Mouse (Mus musculus) hindbrain, embryonic 14.5 days (tissue): ENCODE results near the gene Syn3. TPM values are rescaled to one million over a fixed set of nuclear protein-coding genes. Genes with fewer than 3 reads are reported as not detected.

Source experiments
- ATAC-seq: fragments of 200-750 bp; cut with Nextera tagmentation; 2 replicates; pipeline ENCODE4 v1.8.0; 2017; ENCODE audit warnings: moderate number of reproducible peaks, mild to moderate bottlenecking, moderate TSS enrichment, moderate library complexity; ENCODE audit not compliant: low FRiP score
- DNase-seq: peaks from one replicate; pipeline ENCODE4 v3.0.0-alpha.2; 2015; ENCODE audit warnings: low spot score
- H3K27ac ChIP-seq: fragments of 300-500 bp; sonication (generic); 2 replicates; pipeline ENCODE4 v1.5.1; 2014; ENCODE audit warnings: mild to moderate bottlenecking, moderate library complexity
- H3K27me3 ChIP-seq: fragments of 300-500 bp; sonication (generic); 2 replicates; pipeline ENCODE4 v1.6.1; 2014; ENCODE audit warnings: mild to moderate bottlenecking, low read length, mixed read lengths; ENCODE audit not compliant: control insufficient read depth, insufficient read depth
- H3K36me3 ChIP-seq: fragments of 300-500 bp; sonication (generic); replicated peaks from 2 replicates; pipeline ENCODE4 v1.6.1; 2014; ENCODE audit not compliant: control insufficient read depth, insufficient read depth
- H3K4me1 ChIP-seq: fragments of 300-500 bp; sonication (generic); replicated peaks from 2 replicates; pipeline ENCODE4 v1.6.1; 2014; ENCODE audit warnings: antibody characterized with exemption, low read length, mixed read lengths; ENCODE audit not compliant: control insufficient read depth, insufficient read depth
- H3K4me2 ChIP-seq: fragments of 300-500 bp; sonication (generic); replicated peaks from 2 replicates; pipeline ENCODE4 v1.6.1; 2014; ENCODE audit warnings: mild to moderate bottlenecking, moderate library complexity
- H3K4me3 ChIP-seq: fragments of 300-500 bp; sonication (generic); replicated peaks from 2 replicates; pipeline ENCODE4 v1.5.1; 2014; ENCODE audit warnings: mild to moderate bottlenecking, low read length
- H3K9ac ChIP-seq: fragments of 300-500 bp; sonication (generic); 2 replicates; pipeline ENCODE4 v1.6.1; 2014
- H3K9me3 ChIP-seq: fragments of 300-500 bp; sonication (generic); 2 replicates; pipeline ENCODE4 v1.6.1; 2016; ENCODE audit warnings: low read length; ENCODE audit not compliant: control insufficient read depth
- WGBS: fragments of 180-500 bp; shearing (Covaris S2); extraction: QIAGEN DNeasy Blood & Tissue Kit; methylation state at CpG from one replicate; pipeline ENCODE4 v1.1.7; 2014; 5-methylcytosine and 5-hydroxymethylcytosine counted together
- polyA plus RNA-seq: library from polyadenylated mRNA; unstranded; fragments of >200 nt; fragmentation: Nextera tagmentation; extraction: Ambion mirVana; gene quantifications from 2 replicates; pipeline ENCODE4 v1.2.1, GENCODE M21; 2014

Syn3 gene
- polyA plus RNA-seq, 1 experiment from 2014 or later, result 33.6 TPM

- Histone ChIP-seq H3K27me3 (no peaks in the 10 kb centered on the region), H3K4me1 (0 out of 2 replicates have a peak, but pooled peaks cover 4% of the 10 kb centered on the region), H3K9me3 (no peaks in the 10 kb centered on the region), H3K36me3 (no peaks in the 10 kb centered on the region), H3K27ac (no peak overlapping the region), H3K9ac (no peak overlapping the region), H3K4me3 (no peak overlapping the region), H3K4me2 (no peak overlapping the region)
- WGBS, result 82% methylated on average over 12 of the region's 12 CpGs
- no peak for ATAC-seq
- DNase-seq, result no peak
Measured at GRCm38 (mm10) chr10:86368811-86369210, 129.9 kb downstream of the Syn3 start.

GRCm38 (mm10) chr10:86367346-86367745 lies 131.3 kb downstream of the Syn3 start:
- no peak overlapping the region for H3K4me3 ChIP-seq
- no peak overlapping the region for H3K27ac ChIP-seq
- DNase-seq (no peak), ATAC-seq (no peak)
- no peak overlapping the region for H3K9ac ChIP-seq
- H3K9me3 ChIP-seq, result no peaks in the 10 kb centered on the region
- H3K27me3 ChIP-seq, result no peaks in the 10 kb centered on the region
- H3K4me2 ChIP-seq, result no peak overlapping the region
- 0 out of 2 replicates have a peak, but pooled peaks cover 4% of the 10 kb centered on the region for H3K4me1 ChIP-seq
- no peaks in the 10 kb centered on the region for H3K36me3 ChIP-seq
- WGBS, result 92% methylated on average over 4 of the region's 4 CpGs

- H3K27ac ChIP-seq, result no peak overlapping the region
Measured at GRCm38 (mm10) chr10:86365632-86366092, 133.0 kb downstream of the Syn3 start.

GRCm38 (mm10) chr10:86363669-86364309 lies 134.9 kb downstream of the Syn3 start:
- WGBS, result 87% methylated on average over 8 of the region's 8 CpGs

More at GRCm38 (mm10) chr10:86365632-86366092, 133.0 kb downstream of the Syn3 start:
- ATAC-seq, result peak; percentile 69
- Histone ChIP-seq H3K4me2 (no peak overlapping the region), H3K27me3 (no peaks in the 10 kb centered on the region), H3K4me1 (0 out of 2 replicates have a peak, but pooled peaks cover 4% of the 10 kb centered on the region), H3K4me3 (no peak overlapping the region), H3K36me3 (no peaks in the 10 kb centered on the region), H3K9ac (no peak overlapping the region), H3K9me3 (no peaks in the 10 kb centered on the region)
- DNase-seq, result no peak
- 48% methylated on average over 5 of the region's 5 CpGs for WGBS

GRCm38 (mm10) chr10:86359699-86360098 lies 139.0 kb downstream of the Syn3 start:
- no peak overlapping the region for H3K4me2 ChIP-seq
- no peaks in the 10 kb centered on the region for H3K27me3 ChIP-seq
- no peak overlapping the region for H3K4me3 ChIP-seq
- H3K4me1 ChIP-seq, result peaks cover 12% of the 10 kb centered on the region
- WGBS, result 68% methylated on average over 4 of the region's 4 CpGs
- H3K36me3 ChIP-seq, result no peaks in the 10 kb centered on the region
- H3K27ac ChIP-seq, result no peak overlapping the region
- no peak overlapping the region for H3K9ac ChIP-seq
- H3K9me3 ChIP-seq, result no peaks in the 10 kb centered on the region
- no peak for DNase-seq
- no peak for ATAC-seq

More at GRCm38 (mm10) chr10:86363669-86364309, 134.9 kb downstream of the Syn3 start:
- Histone ChIP-seq H3K9ac (no peak overlapping the region), H3K27ac (no peak overlapping the region), H3K9me3 (no peaks in the 10 kb centered on the region), H3K36me3 (no peaks in the 10 kb centered on the region), H3K4me3 (no peak overlapping the region), H3K4me2 (no peak overlapping the region), H3K4me1 (peaks cover 16% of the 10 kb centered on the region), H3K27me3 (no peaks in the 10 kb centered on the region)
- DNase-seq (no peak), ATAC-seq (no peak)

GRCm38 (mm10) chr10:86359208-86359607 lies 139.5 kb downstream of the Syn3 start:
- Histone ChIP-seq H3K27ac (0 out of 2 replicates have a peak overlapping the region, but pooled peaks have one; percentile 26), H3K36me3 (0 out of 2 replicates have a peak, but pooled peaks cover under 1% of the 10 kb centered on the region), H3K9ac (no peak overlapping the region), H3K27me3 (no peaks in the 10 kb centered on the region), H3K4me2 (no peak overlapping the region), H3K4me3 (no peak overlapping the region), H3K9me3 (no peaks in the 10 kb centered on the region), H3K4me1 (peaks cover 12% of the 10 kb centered on the region)
- no peak for ATAC-seq
- WGBS, result 59% methylated on average over 2 of the region's 2 CpGs
- DNase-seq, result no peak

GRCm38 (mm10) chr10:86358307-86358975 lies 140.3 kb downstream of the Syn3 start:
- H3K27ac ChIP-seq, result 0 out of 2 replicates have a peak overlapping the region, but pooled peaks have one; percentile 5

GRCm38 (mm10) chr10:86356819-86357563 lies 141.7 kb downstream of the Syn3 start:
- no peaks in the 10 kb centered on the region for H3K9me3 ChIP-seq
- no peak overlapping the region for H3K4me2 ChIP-seq
- H3K27me3 ChIP-seq, result no peaks in the 10 kb centered on the region
- no peak overlapping the region for H3K4me3 ChIP-seq
- peaks cover 12% of the 10 kb centered on the region for H3K4me1 ChIP-seq
- DNase-seq (no peak), ATAC-seq (no peak)
- H3K27ac ChIP-seq, result no peak overlapping the region
- 55% methylated on average over 5 of the region's 5 CpGs for WGBS
- H3K36me3 ChIP-seq, result peaks cover 19% of the 10 kb centered on the region
- no peak overlapping the region for H3K9ac ChIP-seq

More at GRCm38 (mm10) chr10:86358307-86358975, 140.3 kb downstream of the Syn3 start:
- no peak overlapping the region for H3K9ac ChIP-seq
- no peak for ATAC-seq
- WGBS, result 79% methylated on average over 7 of the region's 7 CpGs
- no peaks in the 10 kb centered on the region for H3K27me3 ChIP-seq
- H3K36me3 ChIP-seq, result peaks cover 9% of the 10 kb centered on the region; the same call in 1 of the 2 replicates
- peaks cover 12% of the 10 kb centered on the region for H3K4me1 ChIP-seq
- no peak overlapping the region for H3K4me3 ChIP-seq
- DNase-seq, result no peak
- no peaks in the 10 kb centered on the region for H3K9me3 ChIP-seq
- no peak overlapping the region for H3K4me2 ChIP-seq

- H3K9me3 ChIP-seq, result no peaks in the 10 kb centered on the region
- 92% methylated on average over 3 of the region's 3 CpGs for WGBS
- H3K4me2 ChIP-seq, result no peak overlapping the region
- no peaks in the 10 kb centered on the region for H3K4me1 ChIP-seq
- no peak overlapping the region for H3K27ac ChIP-seq
- H3K36me3 ChIP-seq, result peaks cover 29% of the 10 kb centered on the region
- no peaks in the 10 kb centered on the region for H3K27me3 ChIP-seq
- no peak for ATAC-seq
- DNase-seq, result no peak
- no peak overlapping the region for H3K4me3 ChIP-seq
- H3K9ac ChIP-seq, result no peak overlapping the region
Measured at GRCm38 (mm10) chr10:86352521-86352920, 146.2 kb downstream of the Syn3 start.
